Mouse (Mus musculus) embryonic facial prominence, embryonic 11.5 days (tissue): ENCODE measurements around the gene Fpgs. TPM values are rescaled to one million over a fixed set of nuclear protein-coding genes. Genes with fewer than 3 reads are reported as not detected.

Experiments
- ATAC-seq: fragments of 200-750 bp; cut with Nextera tagmentation; replicated peaks from 2 replicates; pipeline ENCODE4 v1.8.0; 2017; ENCODE audit warnings: low read depth; ENCODE audit not compliant: insufficient number of reproducible peaks, low FRiP score, low TSS enrichment
- DNase-seq: peaks from one replicate; pipeline ENCODE4 v3.0.0-alpha.2; 2015; ENCODE audit warnings: low spot score
- H3K27ac ChIP-seq: fragments of 300-500 bp; sonication (generic); replicated peaks from 2 replicates; pipeline ENCODE4 v1.5.1; 2014; ENCODE audit warnings: mild to moderate bottlenecking, low read depth, low read length, control low read depth
- H3K27me3 ChIP-seq: fragments of 300-500 bp; sonication (generic); 2 replicates; pipeline ENCODE4 v1.6.1; 2014; ENCODE audit warnings: mild to moderate bottlenecking, low read length, moderate library complexity, mixed read lengths; ENCODE audit not compliant: control insufficient read depth, insufficient read depth
- H3K36me3 ChIP-seq: fragments of 300-500 bp; sonication (generic); replicated peaks from 2 replicates; pipeline ENCODE4 v1.6.1; 2014; ENCODE audit warnings: low read depth, mild to moderate bottlenecking, low read length, moderate library complexity, mixed read lengths; ENCODE audit not compliant: control insufficient read depth, insufficient read depth
- H3K4me1 ChIP-seq: fragments of 300-500 bp; sonication (generic); 2 replicates; pipeline ENCODE4 v1.6.1; 2014; ENCODE audit warnings: low read length, mixed read lengths; ENCODE audit not compliant: control insufficient read depth, insufficient read depth
- H3K4me2 ChIP-seq: fragments of 300-500 bp; sonication (generic); 2 replicates; pipeline ENCODE4 v1.6.1; 2014; ENCODE audit warnings: low read depth, mild to moderate bottlenecking, control low read depth, low read length, moderate library complexity
- H3K4me3 ChIP-seq: fragments of 300-500 bp; sonication (generic); 2 replicates; pipeline ENCODE4 v1.5.1; 2014; ENCODE audit warnings: low read depth, low read length, control low read depth
- H3K9ac ChIP-seq: fragments of 300-500 bp; sonication (generic); replicated peaks from 2 replicates; pipeline ENCODE4 v1.6.1; 2014; ENCODE audit warnings: mild to moderate bottlenecking, control low read depth, low read length
- H3K9me3 ChIP-seq: fragments of 300-500 bp; sonication (generic); replicated peaks from 2 replicates; pipeline ENCODE4 v1.6.1; 2016; ENCODE audit warnings: mild to moderate bottlenecking, low read length, inconsistent platforms, mixed read lengths; ENCODE audit not compliant: control insufficient read depth
- WGBS: fragments of 180-500 bp; shearing (Covaris S2); extraction: QIAGEN DNeasy Blood & Tissue Kit; methylation state at CpG from one replicate; pipeline ENCODE4 v1.1.7; 2014; 5-methylcytosine and 5-hydroxymethylcytosine counted together
- polyA plus RNA-seq: library from polyadenylated mRNA; unstranded; fragments of >200 nt; fragmentation: Nextera tagmentation; extraction: Ambion mirVana; gene quantifications from 2 replicates; pipeline ENCODE4 v1.2.1, GENCODE M21; 2014

Gene Fpgs
- polyA plus RNA-seq = 15.6 and 16.3 TPM in 2 replicates

DNA sequence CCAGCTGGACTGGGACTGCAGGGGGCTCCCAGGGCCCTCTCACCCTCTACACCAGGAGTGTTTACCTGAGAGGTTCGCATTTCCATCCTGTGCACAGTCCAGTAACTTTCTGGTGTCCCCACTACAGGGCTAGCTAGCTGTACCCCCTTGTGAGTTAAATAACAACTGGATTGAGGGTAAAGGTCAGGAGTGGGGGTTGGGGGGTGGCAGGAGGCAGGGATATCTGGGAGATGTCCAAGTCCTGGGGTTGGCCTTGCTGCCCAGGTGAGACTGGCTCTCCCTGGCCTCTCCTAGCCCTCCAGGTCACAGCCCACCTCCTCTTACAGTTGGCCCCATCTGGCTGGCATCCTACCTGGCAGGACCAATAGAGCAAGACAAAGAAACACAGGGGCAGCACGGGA, at the start of gene Fpgs:
TSS of gene Fpgs (minus strand) at position 125 of the 401 bp plus-strand sequence.
- no peak for DNase-seq
- peaks cover 10% of the 10 kb centered on the region for H3K36me3 ChIP-seq

DNA sequence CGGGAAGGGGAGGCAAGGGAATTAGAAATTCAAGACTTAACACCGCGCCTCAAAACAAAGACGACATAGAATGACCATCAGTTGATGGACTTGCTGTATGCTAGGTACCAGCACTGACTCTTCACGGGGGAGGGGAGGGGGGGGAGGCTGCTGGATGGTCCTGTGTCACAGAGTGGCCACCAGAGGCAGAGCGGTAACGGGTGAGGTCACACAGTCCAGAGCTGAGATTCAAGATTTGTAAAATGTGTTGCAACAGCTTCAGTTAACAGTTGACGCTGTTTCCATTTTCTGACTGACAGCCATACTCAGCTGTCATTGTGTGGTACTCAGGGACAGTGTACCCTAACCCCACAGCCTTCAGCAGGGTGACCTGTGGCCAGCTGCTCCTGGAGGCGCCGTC, 48.2 kb upstream of the Fpgs start:
- no peaks in the 10 kb centered on the region for H3K9me3 ChIP-seq
- WGBS = 69% methylated on average over 10 of the region's 10 CpGs
- no peak overlapping the region for H3K4me3 ChIP-seq
- no peak overlapping the region for H3K27ac ChIP-seq
- H3K27me3 ChIP-seq = no peaks in the 10 kb centered on the region
- DNase-seq (no peak), ATAC-seq (no peak)
- H3K9ac ChIP-seq = no peak overlapping the region
- peaks cover 4% of the 10 kb centered on the region; the same call in 1 of the 2 replicates for H3K4me1 ChIP-seq
- H3K36me3 ChIP-seq = peaks cover 4% of the 10 kb centered on the region; the same call in 1 of the 2 replicates
- no peak overlapping the region for H3K4me2 ChIP-seq

More for the DNA sequence above, at the start of gene Fpgs:
- Histone ChIP-seq H3K27ac (no peak within 1 kb of the TSS), H3K9me3 (no peaks in the 10 kb centered on the region), H3K27me3 (no peaks in the 10 kb centered on the region), H3K9ac (no peak within 1 kb of the TSS), H3K4me1 (no peaks in the 10 kb centered on the region), H3K4me2 (no peak within 1 kb of the TSS), H3K4me3 (no peak within 1 kb of the TSS)
- 85% methylated on average over 2 of the region's 2 CpGs for WGBS
- ATAC-seq = no peak

DNA sequence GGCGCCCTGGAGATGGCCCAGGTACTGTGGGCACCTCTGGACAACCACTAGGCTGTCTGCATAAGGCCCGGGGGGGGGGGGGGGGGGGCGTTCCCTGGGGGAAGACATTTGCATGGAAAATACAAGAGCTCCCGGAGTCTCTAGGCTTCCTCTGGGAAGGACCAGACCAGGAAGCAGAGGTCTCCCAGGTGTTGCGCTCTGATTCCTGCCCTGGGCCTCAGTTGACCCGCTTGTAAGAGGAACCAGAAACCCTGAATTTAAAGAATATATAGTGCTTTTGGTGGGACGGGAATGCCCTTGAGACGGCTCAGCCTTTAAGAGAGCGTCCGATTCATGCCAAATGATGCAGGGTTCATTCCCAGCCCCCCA, 47.7 kb upstream of the Fpgs start:
- Histone ChIP-seq H3K36me3 (peaks cover 4% of the 10 kb centered on the region; the same call in 1 of the 2 replicates), H3K27ac (peak overlapping the region; percentile 35; the same call in 1 of the 2 replicates), H3K4me2 (peak overlapping the region; percentile 64), H3K4me1 (peaks cover 4% of the 10 kb centered on the region; the same call in 1 of the 2 replicates), H3K27me3 (no peaks in the 10 kb centered on the region), H3K4me3 (peak overlapping the region; percentile 34), H3K9ac (peak overlapping the region; percentile 26), H3K9me3 (no peaks in the 10 kb centered on the region)
- no peak for ATAC-seq
- WGBS = 18% methylated on average over 9 of the region's 10 CpGs
- DNase-seq = no peak

DNA sequence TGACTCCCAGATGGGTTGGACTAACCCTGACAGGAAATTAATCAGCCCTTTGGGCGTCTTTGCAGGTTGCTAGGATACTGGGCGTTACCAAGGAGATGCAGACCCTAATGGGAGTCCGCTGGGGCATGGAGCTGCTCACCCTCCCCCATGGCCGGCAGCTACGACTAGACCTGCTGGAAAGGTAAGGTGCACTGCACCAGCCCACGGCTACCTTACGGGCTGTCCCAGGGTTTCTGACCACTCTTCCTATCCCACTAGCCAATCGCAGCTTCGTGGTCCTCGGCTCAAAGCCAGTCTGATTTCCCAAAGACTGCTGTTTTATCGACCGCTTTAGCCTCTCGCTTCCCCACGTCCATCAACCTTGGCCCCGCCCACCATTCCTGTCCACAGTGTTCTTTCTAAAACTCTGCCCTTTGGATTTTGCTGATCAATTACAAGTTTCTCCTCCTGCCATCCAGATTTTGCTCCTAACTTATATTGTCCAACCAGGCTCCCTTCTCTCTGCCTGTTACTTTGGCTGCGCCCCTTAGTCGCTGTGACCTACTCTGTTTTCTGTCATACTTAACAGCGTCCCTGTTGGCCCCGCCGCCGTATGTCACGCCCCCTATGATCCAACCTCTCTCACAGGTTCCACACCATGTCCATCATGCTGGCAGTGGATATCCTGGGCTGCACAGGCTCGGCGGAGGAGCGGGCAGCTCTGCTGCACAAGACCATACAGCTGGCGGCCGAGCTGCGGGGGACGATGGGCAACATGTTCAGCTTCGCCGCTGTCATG, 47.1 kb upstream of the Fpgs start:
- H3K9ac ChIP-seq = peak overlapping the region; percentile 26
- ATAC-seq (peak; percentile 85), DNase-seq (peak; percentile 80)
- peak overlapping the region; percentile 34 for H3K4me3 ChIP-seq
- H3K4me1 ChIP-seq = peaks cover 4% of the 10 kb centered on the region; the same call in 1 of the 2 replicates
- WGBS = 3% methylated on average over 31 of the region's 31 CpGs
- peak overlapping the region; percentile 64 for H3K4me2 ChIP-seq
- H3K36me3 ChIP-seq = peaks cover 4% of the 10 kb centered on the region; the same call in 1 of the 2 replicates
- no peaks in the 10 kb centered on the region for H3K27me3 ChIP-seq
- H3K27ac ChIP-seq = peak overlapping the region; percentile 35; the same call in 1 of the 2 replicates
- no peaks in the 10 kb centered on the region for H3K9me3 ChIP-seq

DNA sequence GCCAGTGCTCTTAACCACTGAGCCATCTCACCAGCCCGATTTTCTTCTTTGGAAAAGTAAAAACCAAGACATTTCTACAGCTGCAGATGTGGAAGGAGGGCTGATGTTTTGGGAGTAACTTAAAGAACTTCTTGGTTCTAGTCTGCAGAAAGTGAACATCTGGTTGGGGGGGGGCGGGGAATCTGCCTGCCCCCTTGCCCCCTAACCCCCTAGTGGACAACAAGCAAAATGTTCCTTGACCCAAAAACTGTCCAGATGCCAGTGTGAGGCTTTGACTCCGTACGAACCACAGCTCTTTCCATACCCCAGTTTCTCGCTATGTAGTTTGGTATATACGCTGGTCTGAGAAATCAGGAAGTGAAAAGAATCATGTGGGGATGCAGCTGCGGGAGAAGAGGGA, 46.3 kb upstream of the Fpgs start:
- WGBS = 64% methylated on average over 7 of the region's 7 CpGs

DNA sequence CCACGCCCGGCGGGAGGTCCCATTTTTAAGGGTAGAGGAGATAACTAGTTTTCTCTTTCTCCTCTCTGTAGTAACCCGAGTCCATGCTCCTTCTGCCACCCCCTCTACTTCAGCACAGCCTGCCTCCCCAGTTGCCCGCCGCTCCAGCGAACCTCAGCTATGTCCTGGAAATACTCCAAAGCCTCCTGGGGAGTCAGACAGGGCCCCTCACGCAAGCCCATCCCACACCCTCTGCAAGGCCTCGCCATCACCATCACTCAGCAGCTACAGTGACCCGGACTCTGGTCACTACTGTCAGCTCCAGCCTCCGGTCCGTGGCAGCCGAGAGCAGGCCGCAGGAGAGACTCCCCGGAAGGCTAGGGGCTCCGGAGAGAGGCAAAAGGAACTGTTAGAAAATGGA, 45.1 kb upstream of the Fpgs start:
- no peak for DNase-seq
- H3K36me3 ChIP-seq = peaks cover 4% of the 10 kb centered on the region; the same call in 1 of the 2 replicates
- no peak overlapping the region for H3K4me3 ChIP-seq
- ATAC-seq = no peak
- no peak overlapping the region for H3K9ac ChIP-seq
- H3K27me3 ChIP-seq = no peaks in the 10 kb centered on the region
- peaks cover 4% of the 10 kb centered on the region; the same call in 1 of the 2 replicates for H3K4me1 ChIP-seq
- H3K9me3 ChIP-seq = no peaks in the 10 kb centered on the region
- WGBS = 91% methylated on average over 16 of the region's 16 CpGs
- H3K4me2 ChIP-seq = no peak overlapping the region
- no peak overlapping the region for H3K27ac ChIP-seq

More for the DNA sequence above, 46.3 kb upstream of the Fpgs start:
- Histone ChIP-seq H3K27ac (no peak overlapping the region), H3K4me1 (peaks cover 4% of the 10 kb centered on the region; the same call in 1 of the 2 replicates), H3K36me3 (peaks cover 4% of the 10 kb centered on the region; the same call in 1 of the 2 replicates), H3K9me3 (no peaks in the 10 kb centered on the region), H3K4me2 (no peak overlapping the region), H3K4me3 (no peak overlapping the region), H3K9ac (no peak overlapping the region), H3K27me3 (no peaks in the 10 kb centered on the region)
- ATAC-seq (no peak), DNase-seq (no peak)

DNA sequence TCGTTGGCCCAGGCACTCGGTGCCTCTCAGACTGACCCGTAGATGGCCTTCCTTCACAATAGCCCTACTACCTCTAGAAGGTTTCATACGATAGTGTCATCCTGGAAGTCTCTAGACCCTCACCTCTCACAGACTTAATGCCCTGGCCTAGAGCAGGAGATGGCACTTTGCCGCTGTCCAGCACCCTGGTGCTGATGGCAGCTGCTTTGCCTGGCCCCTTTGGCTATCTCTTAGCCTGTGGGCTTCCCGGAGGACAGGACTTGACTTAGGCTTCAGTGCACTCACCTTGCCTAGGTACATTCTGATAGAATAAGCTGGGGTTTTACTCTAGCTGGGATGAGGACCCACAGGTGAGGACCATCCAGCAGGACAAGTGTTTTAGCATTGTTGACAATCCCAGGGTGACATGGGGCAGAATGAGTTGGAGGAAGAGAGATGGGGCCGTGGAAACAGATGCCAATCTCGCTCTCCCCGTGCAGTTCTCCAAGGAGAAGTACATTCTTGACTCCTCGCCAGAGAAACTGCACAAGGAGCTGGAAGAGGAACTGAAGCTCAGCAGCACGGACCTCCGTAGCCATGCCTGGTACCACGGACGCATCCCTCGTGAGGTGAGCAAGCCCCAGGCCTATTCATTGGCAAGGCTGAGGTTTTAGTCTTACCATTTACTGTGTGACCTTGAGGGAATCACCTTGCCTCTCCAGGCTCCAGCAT, 40.5 kb upstream of the Fpgs start:
- Histone ChIP-seq H3K9me3 (no peaks in the 10 kb centered on the region), H3K27ac (no peak overlapping the region), H3K27me3 (peaks cover 10% of the 10 kb centered on the region), H3K9ac (no peak overlapping the region), H3K36me3 (no peaks in the 10 kb centered on the region), H3K4me2 (no peak overlapping the region), H3K4me1 (peaks cover 9% of the 10 kb centered on the region), H3K4me3 (no peak overlapping the region)
- DNase-seq (no peak), ATAC-seq (no peak)
- 77% methylated on average over 15 of the region's 15 CpGs for WGBS

DNA sequence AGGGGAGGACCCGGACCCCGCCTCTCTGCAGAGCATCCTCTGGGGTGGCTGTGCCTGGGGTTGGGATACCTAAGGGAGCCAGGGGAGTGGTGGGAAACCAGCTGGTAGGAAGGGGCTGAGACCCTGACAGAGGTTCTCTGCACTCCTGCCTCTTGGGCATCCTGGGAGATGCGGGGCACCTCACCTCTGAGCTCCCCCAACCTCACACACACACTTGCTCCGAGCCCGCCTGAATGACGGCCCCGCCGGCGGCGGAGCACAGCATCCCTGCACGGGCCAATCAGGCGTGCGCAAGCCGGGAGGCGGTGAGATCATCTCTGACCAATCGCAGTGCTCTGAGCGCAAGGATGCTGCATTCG, 38.2 kb upstream of the Fpgs start:
- Histone ChIP-seq H3K9me3 (no peaks in the 10 kb centered on the region), H3K4me1 (peaks cover 9% of the 10 kb centered on the region), H3K27ac (no peak overlapping the region), H3K4me2 (peak overlapping the region; percentile 97), H3K4me3 (peak overlapping the region; percentile 53), H3K9ac (no peak overlapping the region; the same call in none of the 2 replicates), H3K27me3 (peaks cover 10% of the 10 kb centered on the region), H3K36me3 (no peaks in the 10 kb centered on the region)
- ATAC-seq = peak; percentile 75
- 6% methylated on average over 18 of the region's 18 CpGs for WGBS
- DNase-seq = peak; percentile 76
